9 mouse cellular contexts compared by ENCODE assay signal in the genomic region with DNA sequence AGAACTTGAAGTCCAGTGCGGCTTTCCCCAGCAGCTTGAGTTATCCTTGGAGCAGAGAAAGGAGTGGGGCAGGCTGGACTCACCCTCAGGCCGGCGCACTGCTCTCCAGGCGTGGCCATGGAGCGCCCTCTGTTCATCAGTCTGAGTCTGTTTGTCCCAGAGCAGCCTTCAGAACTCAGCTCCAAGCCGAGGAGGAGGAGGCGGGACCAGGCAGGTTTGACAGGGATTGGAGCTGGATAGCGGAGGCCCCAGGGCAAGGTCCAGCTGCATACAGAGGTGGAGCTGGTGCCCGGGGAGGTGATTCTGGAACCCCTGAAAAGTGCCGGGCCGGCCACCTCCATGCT. TPM values are rescaled to one million over a fixed set of nuclear protein-coding genes. Genes with fewer than 3 reads are reported as not detected.
DNase-seq lines count a peak whose midpoint lies in the region; ATAC-seq lines count a peak whose summit lies in the region.
"Had no signal": no experiment of that assay in that cellular context is flagged by ENCODE, and none has a peak within 500 bp of the region (broad histone marks: within the 10 kb centered on the region; RNA-seq: fewer than 3 reads in every experiment).

A gene (minus strand): TSS at position 158 of the 344 bp plus-strand sequence.

- no peaks in the 10 kb centered on the region for H3K9me3 ChIP-seq in heart, embryonic 15.5 days (replicated peaks)
- no peaks in the 10 kb centered on the region for H3K9me3 ChIP-seq in embryonic facial prominence, embryonic 15.5 days (replicated peaks)
- no peaks in the 10 kb centered on the region for H3K9me3 ChIP-seq in limb, embryonic 13.5 days
- H3K9me3 ChIP-seq in neural tube, embryonic 13.5 days: no peaks in the 10 kb centered on the region

- no peak within 1 kb of the TSS for H3K27ac ChIP-seq in heart, embryonic 15.5 days
- no peak within 1 kb of the TSS for H3K27ac ChIP-seq in embryonic facial prominence, embryonic 15.5 days (replicated peaks)
- H3K27ac ChIP-seq in limb, embryonic 13.5 days: no peak within 1 kb of the TSS; the same call in 1 of the 2 replicates
- H3K27ac ChIP-seq in neural tube, embryonic 13.5 days (replicated peaks): no peak within 1 kb of the TSS

- 12% methylated on average over 11 of the region's 11 CpGs for WGBS in heart, embryonic 15.5 days
- WGBS in embryonic facial prominence, embryonic 15.5 days: 11% methylated on average over 11 of the region's 11 CpGs
- 7% methylated on average over 11 of the region's 11 CpGs for WGBS in limb, embryonic 13.5 days
- 11% methylated on average over 11 of the region's 11 CpGs for WGBS in neural tube, embryonic 13.5 days

- intact Hi-C loops in heart, postnatal 36 days (cut with DNase I): loop anchor here (10.0 kb wide), 1 partner anchor 1725 kb away; a partner anchor contains a TSS

- no peaks in the 10 kb centered on the region for H3K36me3 ChIP-seq in heart, embryonic 15.5 days
- H3K36me3 ChIP-seq in embryonic facial prominence, embryonic 15.5 days: no peaks in the 10 kb centered on the region
- H3K36me3 ChIP-seq in limb, embryonic 13.5 days: no peaks in the 10 kb centered on the region
- H3K36me3 ChIP-seq in neural tube, embryonic 13.5 days: no peaks in the 10 kb centered on the region

- H3K4me3 ChIP-seq in heart, embryonic 15.5 days: no peak within 1 kb of the TSS
- H3K4me3 ChIP-seq in embryonic facial prominence, embryonic 15.5 days (replicated peaks): peak within 1 kb of the TSS; percentile 14; the same call in 1 of the 2 replicates
- H3K4me3 ChIP-seq in limb, embryonic 13.5 days: peak within 1 kb of the TSS; percentile 11; the same call in 1 of the 2 replicates
- no peak within 1 kb of the TSS for H3K4me3 ChIP-seq in neural tube, embryonic 13.5 days

- ATAC-seq in heart, embryonic 15.5 days (replicated peaks; ENCODE audit: insufficient number of reproducible peaks, insufficient read depth, low FRiP score, low read depth): no peak
- no peak for ATAC-seq in embryonic facial prominence, embryonic 15.5 days (ENCODE audit: insufficient number of reproducible peaks, low FRiP score, low TSS enrichment, low read depth)
- ATAC-seq in limb, embryonic 13.5 days (ENCODE audit: low FRiP score, low read depth): no peak
- no peak for ATAC-seq in neural tube, embryonic 13.5 days (ENCODE audit: low read depth)
- ATAC-seq in megakaryocyte-erythroid progenitor cell, adult 5-6 weeks (replicated peaks; ENCODE audit: low FRiP score, low TSS enrichment, poor library complexity, severe bottlenecking): no peak

- peaks cover 16% of the 10 kb centered on the region for H3K4me1 ChIP-seq in heart, embryonic 15.5 days (replicated peaks)
- peaks cover 19% of the 10 kb centered on the region for H3K4me1 ChIP-seq in embryonic facial prominence, embryonic 15.5 days
- H3K4me1 ChIP-seq in limb, embryonic 13.5 days: peaks cover 19% of the 10 kb centered on the region
- peaks cover 12% of the 10 kb centered on the region for H3K4me1 ChIP-seq in neural tube, embryonic 13.5 days (replicated peaks)

- no peak for DNase-seq in heart, postnatal 36 days
- DNase-seq in cerebellum, postnatal 25 days: no peak
- no peak for DNase-seq in layer of hippocampus, postnatal 36 days

- H3K9ac ChIP-seq in heart, embryonic 15.5 days: 0 out of 2 replicates have a peak within 1 kb of the TSS, but pooled peaks have one; percentile 1
- no peak within 1 kb of the TSS for H3K9ac ChIP-seq in embryonic facial prominence, embryonic 15.5 days
- peak within 1 kb of the TSS; percentile 45 for H3K9ac ChIP-seq in limb, embryonic 13.5 days
- no peak within 1 kb of the TSS for H3K9ac ChIP-seq in neural tube, embryonic 13.5 days

- peak within 1 kb of the TSS; percentile 37 for H3K4me2 ChIP-seq in heart, embryonic 15.5 days
- H3K4me2 ChIP-seq in embryonic facial prominence, embryonic 15.5 days (replicated peaks): peak within 1 kb of the TSS; percentile 34
- H3K4me2 ChIP-seq in limb, embryonic 13.5 days (replicated peaks): peak within 1 kb of the TSS; percentile 56
- H3K4me2 ChIP-seq in neural tube, embryonic 13.5 days: peak within 1 kb of the TSS; percentile 9; the same call in 1 of the 2 replicates

- no peaks in the 10 kb centered on the region for H3K27me3 ChIP-seq in heart, embryonic 15.5 days
- H3K27me3 ChIP-seq in embryonic facial prominence, embryonic 15.5 days: no peaks in the 10 kb centered on the region
- no peaks in the 10 kb centered on the region for H3K27me3 ChIP-seq in limb, embryonic 13.5 days
- 0 out of 2 replicates have a peak, but pooled peaks cover 6% of the 10 kb centered on the region for H3K27me3 ChIP-seq in neural tube, embryonic 13.5 days

RNA-seq across cellular contexts. Expression of the gene that starts here (rescaled TPM):
- polyA plus RNA-seq in heart, embryonic 15.5 days (2015; fragmentation: Nextera tagmentation; extraction: Ambion mirVana): 0.16 TPM in 1 of 2 replicates, not detected in the other
- not detected for total RNA-seq in heart, postnatal 36 days (2021)
- 0.23 and 0.33 TPM in 2 replicates for polyA plus RNA-seq in embryonic facial prominence, embryonic 15.5 days (2015; fragmentation: Nextera tagmentation; extraction: Ambion mirVana)
- polyA plus RNA-seq in limb, embryonic 13.5 days (2015; fragmentation: Nextera tagmentation; extraction: Ambion mirVana): 0.19 and 0.50 TPM in 2 replicates
- 0.52 and 0.56 TPM in 2 replicates for polyA plus RNA-seq in neural tube, embryonic 13.5 days (2015; fragmentation: Nextera tagmentation; extraction: Ambion mirVana)
- 1 to 10 TPM; 1.4 to 2.6 TPM for total RNA-seq in layer of hippocampus, postnatal 36 days (2021)
- not detected in 2 replicates for total RNA-seq in megakaryocyte-erythroid progenitor cell, adult 5-6 weeks (2014; fragmentation: Nextera tagmentation)
- not detected in 2 replicates for total RNA-seq in megakaryocyte-erythroid progenitor cell, adult 5-6 weeks (2017)
- total RNA-seq: hematopoietic stem cell, adult 5-6 weeks had no signal

Comparison
In these comparisons a context has a peak if more than half of its experiments do, and no peak if none do; other contexts are left out.
1. H3K4me3 ChIP-seq: peak in embryonic facial prominence, embryonic 15.5 days (single experiment) and limb, embryonic 13.5 days (single experiment); none in heart, embryonic 15.5 days (single experiment) and neural tube, embryonic 13.5 days (single experiment).
2. H3K9ac ChIP-seq: peak in heart, embryonic 15.5 days (single experiment) and limb, embryonic 13.5 days (single experiment); none in embryonic facial prominence, embryonic 15.5 days (single experiment) and neural tube, embryonic 13.5 days (single experiment).
3. Peak in every context shown above with its lines, with median percentiles within 50 percentile points of each other: H3K4me2 ChIP-seq.